Mouse (Mus musculus) c-Kit-positive CD71-negative TER-119-negative erythroid progenitor cells, embryonic 14.5 days (primary cell): ENCODE data around the gene Mccc1.

Source experiments
- DNase-seq: peaks from one replicate; pipeline ENCODE4 v3.0.0-alpha.2; 2013; ENCODE audit warnings: low read depth

Gene Mccc1

DNA sequence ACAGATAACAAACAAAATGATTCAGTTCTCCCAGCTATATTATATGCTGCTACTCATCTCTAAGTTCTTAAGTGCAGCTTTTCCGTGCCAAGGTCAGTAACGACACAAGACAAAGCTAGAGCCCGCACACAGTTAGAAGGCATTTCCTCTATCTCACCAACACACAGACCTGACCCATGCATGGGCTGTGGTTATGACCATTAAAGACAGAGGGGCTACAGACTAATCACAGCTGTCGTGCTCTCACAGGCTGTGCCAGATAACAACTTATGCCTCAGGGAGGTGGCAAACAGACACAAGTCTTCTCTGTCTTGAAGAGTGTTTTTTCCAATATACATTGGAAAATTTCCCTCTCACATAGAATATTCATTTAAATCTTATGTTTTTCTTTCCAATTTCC lies 35.5 kb downstream of the Mccc1 start:
- no peak for DNase-seq

GRCm38 (mm10) chr3:35963921-35964320 lies 36.6 kb downstream of the Mccc1 start:
- DNase-seq, result no peak

- DNase-seq, result no peak
Measured at GRCm38 (mm10) chr3:35963401-35963800, 37.1 kb downstream of the Mccc1 start.

- no peak for DNase-seq
Measured at GRCm38 (mm10) chr3:35962967-35963366, 37.5 kb downstream of the Mccc1 start.

- no peak for DNase-seq
Measured at GRCm38 (mm10) chr3:35957230-35957629, 43.2 kb downstream of the Mccc1 start.

DNA sequence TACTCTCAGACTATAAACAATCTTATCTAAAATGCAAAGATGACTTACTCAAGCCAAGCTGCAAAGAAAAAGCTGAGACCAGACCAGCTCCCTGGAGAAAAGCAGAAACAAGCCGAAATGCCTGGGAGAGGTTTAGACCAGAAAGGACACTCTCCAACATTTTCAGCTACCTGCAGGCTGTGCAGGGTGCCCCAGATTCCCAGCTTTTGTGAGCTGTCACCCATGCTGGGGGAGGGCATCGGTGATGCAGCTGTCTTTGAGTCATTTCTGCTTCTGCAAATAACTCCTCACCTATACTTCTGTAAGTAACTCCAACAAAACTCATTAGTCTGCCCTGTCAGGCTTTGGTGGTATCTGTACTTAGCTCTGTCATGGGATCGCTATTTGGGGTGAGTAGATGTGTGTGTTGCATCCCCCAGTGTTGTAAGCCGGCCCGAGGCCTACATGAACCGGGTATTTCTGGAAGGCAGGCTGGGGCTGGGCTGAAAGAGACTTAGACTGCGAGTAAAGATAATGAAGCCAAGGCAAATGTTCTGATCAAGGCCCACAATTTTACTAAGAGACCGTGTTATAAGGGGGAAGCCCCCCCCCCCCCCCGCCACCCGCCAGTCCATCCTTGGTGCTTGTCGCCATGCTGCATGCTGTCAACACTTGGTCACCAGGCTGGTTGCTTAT lies 45.4 kb downstream of the Mccc1 start:
- no peak for DNase-seq

- no peak for DNase-seq
Measured at GRCm38 (mm10) chr3:35953816-35954215, 46.7 kb downstream of the Mccc1 start.

DNA sequence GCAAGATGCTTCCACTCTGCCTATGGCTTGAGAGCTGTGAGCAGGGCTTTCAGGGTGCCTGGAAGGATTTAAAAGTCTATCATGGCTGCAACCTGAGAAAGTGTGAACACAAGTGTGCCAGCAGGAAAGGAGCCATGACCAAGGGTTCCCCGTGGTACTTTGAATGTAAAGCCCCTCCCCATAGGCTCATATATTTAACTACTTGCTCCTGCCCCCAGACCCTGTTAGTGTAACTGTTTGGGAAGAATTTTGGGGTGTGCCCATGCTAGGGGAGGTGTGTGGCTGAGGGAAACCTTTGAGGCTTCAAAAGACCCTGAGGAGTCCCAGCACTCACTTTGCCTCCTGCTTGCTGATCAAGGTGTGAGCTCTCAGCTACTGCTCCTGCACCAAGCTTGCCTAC lies 47.3 kb downstream of the Mccc1 start:
- DNase-seq, result no peak

DNA sequence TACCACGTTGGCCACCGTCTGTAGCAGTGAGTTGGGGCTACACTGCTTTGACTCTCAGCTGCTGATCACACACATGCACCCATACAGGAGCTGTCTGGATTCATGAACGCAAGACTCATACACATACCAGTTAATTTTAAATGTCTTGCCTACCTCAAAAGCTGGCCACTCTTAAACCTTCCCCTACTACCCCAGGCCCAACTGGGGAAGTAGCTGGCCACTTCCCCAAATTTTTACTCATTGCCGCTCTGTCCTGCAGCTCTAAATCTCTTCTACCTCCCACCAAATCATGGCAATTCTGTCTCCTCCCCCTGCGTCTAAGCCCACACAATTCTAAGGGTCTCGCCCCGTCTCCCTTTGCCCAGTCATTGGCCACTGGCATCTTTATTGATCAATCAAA lies 52.3 kb downstream of the Mccc1 start:
- DNase-seq, result no peak

GRCm38 (mm10) chr3:35940520-35941135 lies 59.9 kb downstream of the Mccc1 start:
- DNase-seq, result no peak

GRCm38 (mm10) chr3:35940047-35940446 lies 60.4 kb downstream of the Mccc1 start:
- no peak for DNase-seq

GRCm38 (mm10) chr3:35937345-35937744 lies 63.1 kb downstream of the Mccc1 start, which contains the start of gene Dcun1d1:
TSS of gene Dcun1d1 (minus strand) at chr3:35937445.
- DNase-seq, result no peak

GRCm38 (mm10) chr3:35933405-35933777 lies 67.1 kb downstream of the Mccc1 start:
- no peak for DNase-seq

- DNase-seq, result no peak
Measured at GRCm38 (mm10) chr3:35932735-35933404, 67.6 kb downstream of the Mccc1 start.

- DNase-seq, result no peak
Measured at GRCm38 (mm10) chr3:35931896-35932727, 68.4 kb downstream of the Mccc1 start.

DNA sequence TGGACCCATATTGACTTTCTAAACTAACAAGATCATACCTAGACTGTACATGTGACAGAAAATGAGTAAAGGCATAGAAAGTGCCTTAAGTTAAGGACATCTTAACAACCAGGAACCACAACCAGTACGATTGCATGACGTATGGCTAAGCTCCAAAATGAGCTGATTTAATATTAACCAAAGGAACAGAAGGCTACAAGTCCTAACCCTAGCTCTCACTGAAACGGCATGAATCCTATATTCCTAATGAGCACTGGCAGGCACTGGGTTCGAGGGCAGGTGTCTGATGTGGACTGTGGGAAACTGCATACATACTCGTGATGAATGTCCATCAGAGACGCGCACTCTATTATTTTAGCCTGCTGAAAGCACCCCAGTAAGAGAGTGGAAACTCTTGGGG lies 69.1 kb downstream of the Mccc1 start:
- DNase-seq, result no peak

DNA sequence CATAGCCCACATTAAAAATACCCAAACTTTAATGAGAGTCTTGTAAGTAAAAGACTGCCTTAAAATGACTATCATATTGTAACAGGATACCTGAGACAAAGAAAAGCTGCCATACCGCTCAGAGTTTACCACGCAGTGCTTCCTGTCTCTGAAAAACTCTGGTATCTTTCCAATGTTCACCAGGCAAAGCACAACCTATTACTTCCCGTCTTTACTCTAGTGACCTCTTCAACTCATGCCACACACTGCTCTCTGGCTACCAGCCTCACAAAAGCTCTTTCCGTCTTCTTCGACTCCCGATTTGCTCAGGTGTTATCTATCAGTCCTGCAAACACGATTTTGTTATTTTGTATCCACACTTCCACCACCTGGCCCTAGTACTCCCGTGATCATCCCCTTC lies 70.6 kb downstream of the Mccc1 start:
- DNase-seq, result no peak

DNA sequence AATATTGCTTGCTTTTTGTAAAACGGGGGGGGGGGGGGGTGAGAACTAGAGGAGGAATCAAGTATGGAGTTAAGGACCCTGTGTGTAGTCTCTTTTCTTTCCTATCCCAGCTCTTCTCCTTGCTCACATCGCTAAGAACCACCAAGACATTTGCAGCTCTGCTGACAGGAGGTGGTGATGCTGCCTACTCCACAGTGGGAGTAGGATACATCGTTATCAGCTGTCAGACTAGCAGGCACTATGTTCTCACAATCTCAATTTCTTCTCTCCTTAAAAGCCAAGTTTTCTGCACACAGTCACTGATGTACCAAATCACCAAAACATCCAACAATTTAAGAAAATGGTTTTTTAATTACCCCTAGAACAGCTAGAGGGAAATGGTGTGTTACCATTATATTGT lies 71.1 kb downstream of the Mccc1 start:
- DNase-seq, result no peak

- no peak for DNase-seq
Measured at GRCm38 (mm10) chr3:35925852-35926251, 74.6 kb downstream of the Mccc1 start.

DNA sequence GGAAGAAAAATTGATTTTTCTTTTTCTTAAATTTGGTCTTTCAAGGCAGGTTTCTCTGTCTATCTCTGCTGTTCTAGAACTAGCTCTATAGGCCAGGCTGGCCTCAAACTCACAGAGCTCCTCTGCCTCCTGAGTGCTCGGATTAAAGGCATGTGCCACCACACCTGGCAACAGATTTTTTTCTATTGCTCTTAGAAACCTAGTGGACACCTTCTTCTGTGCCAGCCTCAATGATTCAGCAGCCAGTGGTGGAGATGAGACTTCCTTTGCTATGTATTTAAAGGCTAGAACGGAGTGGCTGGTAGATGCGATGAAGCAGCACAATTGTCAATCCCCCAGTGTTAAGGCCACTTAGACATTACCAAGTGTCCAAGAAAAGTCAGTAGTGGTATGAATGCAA lies 76.5 kb downstream of the Mccc1 start:
- no peak for DNase-seq

GRCm38 (mm10) chr3:35923495-35923894 lies 77.0 kb downstream of the Mccc1 start:
- no peak for DNase-seq

- DNase-seq, result no peak
Measured at GRCm38 (mm10) chr3:35922522-35922921, 78.0 kb downstream of the Mccc1 start.

DNA sequence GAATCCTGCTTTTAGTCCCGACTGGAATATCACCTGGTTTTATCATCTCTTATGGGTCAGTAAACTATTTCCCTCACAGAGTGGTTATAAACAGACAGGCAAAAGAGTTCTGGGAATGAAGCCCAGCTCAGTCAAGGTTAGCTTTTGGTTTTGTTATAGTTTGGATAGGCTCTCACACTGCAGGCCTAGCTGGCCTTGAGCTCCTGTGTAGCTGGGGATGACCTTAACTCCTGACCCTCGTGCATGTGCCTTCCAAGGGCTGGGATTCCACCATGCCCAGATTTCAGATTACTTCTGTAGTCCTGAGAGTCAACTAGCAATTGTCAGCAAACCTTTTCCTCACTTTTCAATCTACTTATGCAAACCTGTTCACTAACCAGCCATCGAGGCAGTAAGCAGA lies 82.2 kb downstream of the Mccc1 start:
- DNase-seq, result no peak
